18 mouse cellular contexts compared by ENCODE assay signal in the genomic region with DNA sequence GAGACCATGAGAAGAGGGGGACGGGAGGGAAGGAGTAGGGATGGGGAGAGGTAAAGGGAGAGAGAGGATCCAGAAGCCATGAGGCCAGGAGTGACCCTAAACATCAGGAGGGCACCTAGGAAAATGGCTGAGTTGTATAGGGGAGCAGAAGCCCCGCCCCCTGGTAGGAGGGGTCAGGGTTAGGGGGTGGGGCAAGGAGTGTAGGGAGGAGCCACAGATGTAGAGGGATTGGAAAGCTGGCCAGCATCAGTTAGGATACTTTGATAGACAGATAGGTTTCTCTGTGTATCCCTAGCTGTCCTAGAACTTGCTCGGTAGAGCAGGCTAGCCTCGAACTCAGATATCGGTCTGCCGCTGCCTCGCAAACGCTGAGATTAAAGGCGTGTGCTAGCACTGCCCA. TPM values are rescaled to one million over a fixed set of nuclear protein-coding genes. Genes with fewer than 3 reads are reported as not detected.
"Had no signal": no experiment of that assay in that cellular context is flagged by ENCODE, and none has a peak within 500 bp of the region (broad histone marks: within the 10 kb centered on the region; RNA-seq: fewer than 3 reads in every experiment).

No protein-coding gene starts in this region.

- H3K27ac ChIP-seq: liver, embryonic 13.5 days; macrophage; midbrain, embryonic 10.5 days; midbrain, embryonic 13.5 days; neural tube, embryonic 13.5 days had no signal

- H3K4me3 ChIP-seq: liver, embryonic 13.5 days; megakaryocyte, embryonic 14.5 days; midbrain, embryonic 10.5 days; midbrain, embryonic 13.5 days; myocyte; neural tube, embryonic 13.5 days had no signal

- H3K36me3 ChIP-seq: liver, embryonic 13.5 days; midbrain, embryonic 10.5 days; midbrain, embryonic 13.5 days; neural tube, embryonic 13.5 days had no signal

- ATAC-seq: lung, postnatal 0 days; midbrain, embryonic 13.5 days; midbrain, embryonic 16.5 days had no signal

- DNase-seq: kidney, adult 9 months; kidney, postnatal 14 days; kidney, postnatal 4 days; liver, embryonic 13.5 days; lung, embryonic 14.5 days; retina, postnatal 1 day; right cerebral cortex, postnatal 25 days; thymus, postnatal 25 days had no signal

- H3K9me3 ChIP-seq: liver, embryonic 13.5 days; midbrain, embryonic 10.5 days; midbrain, embryonic 13.5 days; neural tube, embryonic 13.5 days had no signal

- H3K27me3 ChIP-seq: midbrain, embryonic 13.5 days; neural tube, embryonic 13.5 days had no signal

- H3K9ac ChIP-seq: liver, embryonic 13.5 days; lung, embryonic 14.5 days; midbrain, embryonic 13.5 days; neural tube, embryonic 13.5 days had no signal

- H3K4me2 ChIP-seq: liver, embryonic 13.5 days; lung, embryonic 14.5 days; midbrain, embryonic 13.5 days; neural tube, embryonic 13.5 days had no signal

RNA-seq across cellular contexts. Expression of gene Tcte2, which starts 13.9 kb away (rescaled TPM):
- total RNA-seq: monocyte, adult 5-6 weeks; neutrophil, adult 5-6 weeks had no signal
- polyA plus RNA-seq: macrophage had no signal
